Mouse (Mus musculus) adrenal gland, postnatal 14 days (tissue): Measurements from ENCODE around the gene Chd1. TPM values are rescaled to one million over a fixed set of nuclear protein-coding genes. Genes with fewer than 3 reads are reported as not detected.
"Not testable (repeated sequence)": the region's sequence is repeated elsewhere in the genome, so short reads cannot be mapped to it uniquely, and the experiment has no call there.

Experiments
- DNase-seq: peaks from one replicate; pipeline ENCODE4 v3.0.0; 2021; ENCODE audit warnings: mixed read lengths
- total RNA-seq: library from RNA; stranded (reverse); gene quantifications from 2 replicates; pipeline ENCODE4 v1.2.3, GENCODE M21; 2021

The Chd1 gene
- total RNA-seq, 1 experiment from 2014 or later = 47.2 TPM

GRCm38 (mm10) chr17:15737346-15737917 lies 32.7 kb downstream of the Chd1 start:
- DNase-seq = no peak

GRCm38 (mm10) chr17:15741836-15742235 lies 37.1 kb downstream of the Chd1 start:
- DNase-seq = peak; percentile 18

- DNase-seq = no peak
Observed at GRCm38 (mm10) chr17:15742953-15743352, 38.2 kb downstream of the Chd1 start.

GRCm38 (mm10) chr17:15743379-15743778 lies 38.6 kb downstream of the Chd1 start:
- peak; percentile 47 for DNase-seq

- no peak for DNase-seq
Observed at GRCm38 (mm10) chr17:15746696-15747095, 41.9 kb downstream of the Chd1 start.

GRCm38 (mm10) chr17:15748022-15748421 lies 43.3 kb downstream of the Chd1 start:
- no peak for DNase-seq

- DNase-seq = not testable (repeated sequence)
Observed at GRCm38 (mm10) chr17:15751264-15751663, 46.5 kb downstream of the Chd1 start.

GRCm38 (mm10) chr17:15761191-15761590 lies 56.4 kb downstream of the Chd1 start:
- DNase-seq = no peak

GRCm38 (mm10) chr17:15769081-15769724 lies 64.4 kb downstream of the Chd1 start:
- no peak for DNase-seq

- no peak for DNase-seq
Observed at GRCm38 (mm10) chr17:15773956-15774355, 69.2 kb downstream of the Chd1 start.

GRCm38 (mm10) chr17:15774565-15775215 lies 69.9 kb downstream of the Chd1 start:
- DNase-seq = no peak

GRCm38 (mm10) chr17:15776349-15776748 lies 71.6 kb downstream of the Chd1 start:
- DNase-seq = peak; percentile 6

GRCm38 (mm10) chr17:15777979-15778378 lies 73.2 kb downstream of the Chd1 start:
- peak; percentile 5 for DNase-seq

- DNase-seq = peak; percentile 21
Observed at GRCm38 (mm10) chr17:15787036-15787435, 82.3 kb downstream of the Chd1 start.

- DNase-seq = no peak
Observed at GRCm38 (mm10) chr17:15790716-15791115, 85.9 kb downstream of the Chd1 start.

GRCm38 (mm10) chr17:15799195-15799793 lies 94.5 kb downstream of the Chd1 start:
- no peak for DNase-seq

- DNase-seq = peak; percentile 32
Observed at GRCm38 (mm10) chr17:15804008-15804812, 99.4 kb downstream of the Chd1 start.

GRCm38 (mm10) chr17:15807295-15807984 lies 102.7 kb downstream of the Chd1 start:
- DNase-seq = no peak

GRCm38 (mm10) chr17:15808015-15808414 lies 103.2 kb downstream of the Chd1 start:
- no peak for DNase-seq

GRCm38 (mm10) chr17:15808468-15809374 lies 104.0 kb downstream of the Chd1 start:
- no peak for DNase-seq

- DNase-seq = no peak
Observed at GRCm38 (mm10) chr17:15809949-15810348, 105.2 kb downstream of the Chd1 start.
